Mouse (Mus musculus): ENCODE results near the gene Gm11634.

DNA sequence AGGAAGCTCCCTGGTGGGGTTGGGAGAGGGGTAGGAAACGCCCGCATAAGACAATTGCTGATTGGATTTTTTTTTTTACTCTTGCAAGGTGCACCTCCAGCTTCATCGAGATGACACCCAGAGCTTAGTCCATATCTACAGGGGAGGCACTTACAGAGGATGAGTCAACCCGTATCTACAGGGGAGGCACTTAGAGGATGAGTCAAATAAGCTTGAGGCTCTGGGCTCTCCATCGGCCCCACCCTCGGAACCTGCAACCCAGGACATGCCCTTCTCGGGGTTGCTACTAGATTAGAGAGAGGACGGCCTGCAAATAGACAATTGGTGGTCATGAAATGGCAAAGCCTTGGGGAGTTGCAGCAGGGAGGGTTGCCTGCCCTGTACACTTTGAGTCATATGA is 17.0 kb upstream of the Gm11634 start:
- TF ChIP-seq CTCF (IDR thresholded peaks at IDR 0.05; ENCODE audit: insufficient read depth, low read length) (no peak), POLR2A (IDR thresholded peaks at IDR 0.05; ENCODE audit: borderline replicate concordance, extremely low read depth, low read depth, low read length) (no peak)

All from lung, adult 2 months (tissue).